Mouse (Mus musculus): Measurements from ENCODE around the gene Ucp1. TPM values are rescaled to one million over a fixed set of nuclear protein-coding genes. Genes with fewer than 3 reads are reported as not detected.
A peak's percentile ranks its signal among the peaks of the same experiment; 100 is the strongest.
"Not testable (repeated sequence)": the region's sequence is repeated elsewhere in the genome, so short reads cannot be mapped to it uniquely, and the experiment has no call there.

Ucp1 gene
- polyA plus RNA-seq, 1 experiment: not detected

DNA sequence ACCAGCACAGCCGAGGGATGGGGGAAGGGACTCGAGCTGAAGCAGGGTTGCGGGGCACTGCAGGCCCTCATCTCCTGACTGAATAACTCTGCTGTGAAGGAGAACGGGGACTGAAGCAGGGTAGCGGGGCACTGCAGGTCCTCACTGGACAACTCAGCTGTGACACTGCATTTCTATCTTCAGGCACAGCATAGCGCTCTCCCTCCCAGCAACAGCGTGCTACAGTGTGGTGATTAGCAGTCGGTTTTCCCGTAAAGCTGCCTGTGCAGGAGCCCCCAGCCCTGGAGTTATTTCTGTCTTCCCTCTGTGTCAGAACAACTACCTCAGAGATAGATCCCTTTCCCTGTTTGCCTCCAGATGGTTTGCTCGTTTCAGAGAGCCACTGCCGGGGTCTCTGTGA is 15.7 kb upstream of the Ucp1 start:
- Histone ChIP-seq H3K9me3 (peaks cover 3% of the 10 kb centered on the region; the same call in 1 of the 2 replicates), H3K36me3 (replicated peaks; ENCODE audit: low read length) (no peaks in the 10 kb centered on the region), H3K27me3 (replicated peaks) (peaks cover 12% of the 10 kb centered on the region), H3K4me1 (peaks cover 3% of the 10 kb centered on the region; the same call in 1 of the 2 replicates), H3K4me3 (replicated peaks) (peak overlapping the region; percentile 29)
- TF ChIP-seq GATA1 (IDR thresholded peaks at IDR 0.05; ENCODE audit: borderline replicate concordance, low read length): no peak
- TF ChIP-seq FLI1 (IDR thresholded peaks at IDR 0.05; ENCODE audit: low read length): no peak

DNA sequence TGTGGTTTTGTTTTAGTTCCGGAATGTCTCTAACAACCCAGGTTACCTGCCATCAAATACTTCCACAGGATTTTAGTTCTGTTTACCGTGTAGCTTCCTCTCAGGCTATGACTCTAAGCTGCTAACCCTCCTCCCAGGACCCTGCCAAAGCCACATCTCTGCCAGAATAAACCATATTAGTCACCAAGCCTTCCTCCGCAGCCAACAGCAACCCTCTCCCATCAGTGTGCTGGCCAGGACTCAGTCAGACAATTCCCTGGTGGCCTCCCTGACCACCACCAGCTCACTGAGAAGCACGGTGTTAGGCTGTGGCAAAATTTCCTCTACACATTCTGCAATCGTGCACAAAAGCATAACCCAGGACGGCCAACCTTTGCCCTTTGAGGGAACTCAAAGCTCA is 11.7 kb upstream of the Ucp1 start:
- no peak for TF ChIP-seq GATA1 (IDR thresholded peaks at IDR 0.05; ENCODE audit: borderline replicate concordance, low read length)
- TF ChIP-seq FLI1 (IDR thresholded peaks at IDR 0.05; ENCODE audit: low read length): no peak
- Histone ChIP-seq H3K27me3 (replicated peaks) (peaks cover 3% of the 10 kb centered on the region), H3K4me1 (peaks cover 3% of the 10 kb centered on the region; the same call in 1 of the 2 replicates), H3K4me3 (replicated peaks) (no peak overlapping the region), H3K9me3 (peaks cover 3% of the 10 kb centered on the region; the same call in 1 of the 2 replicates), H3K36me3 (replicated peaks; ENCODE audit: low read length) (no peaks in the 10 kb centered on the region)

- Histone ChIP-seq H3K9me3 (0 out of 2 replicates have a peak, but pooled peaks cover 4% of the 10 kb centered on the region), H3K4me1 (0 out of 2 replicates have a peak, but pooled peaks cover 4% of the 10 kb centered on the region), H3K27me3 (replicated peaks) (peaks cover 40% of the 10 kb centered on the region), H3K4me3 (replicated peaks) (no peak overlapping the region), H3K36me3 (replicated peaks; ENCODE audit: low read length) (no peaks in the 10 kb centered on the region)
- TF ChIP-seq GATA1 (IDR thresholded peaks at IDR 0.05; ENCODE audit: borderline replicate concordance, low read length): no peak
- TF ChIP-seq FLI1 (IDR thresholded peaks at IDR 0.05; ENCODE audit: low read length): no peak
Measured at GRCm38 (mm10) chr8:83285391-83285790, 4.8 kb upstream of the Ucp1 start.

GRCm38 (mm10) chr8:83297375-83297774 is 7.2 kb downstream of the Ucp1 start:
- Histone ChIP-seq H3K36me3 (replicated peaks; ENCODE audit: low read length) (no peaks in the 10 kb centered on the region), H3K4me1 (no peaks in the 10 kb centered on the region), H3K27me3 (replicated peaks) (peaks cover 19% of the 10 kb centered on the region), H3K4me3 (replicated peaks) (no peak overlapping the region), H3K9me3 (0 out of 2 replicates have a peak, but pooled peaks cover 3% of the 10 kb centered on the region)
- no peak for TF ChIP-seq FLI1 (IDR thresholded peaks at IDR 0.05; ENCODE audit: low read length)

DNA sequence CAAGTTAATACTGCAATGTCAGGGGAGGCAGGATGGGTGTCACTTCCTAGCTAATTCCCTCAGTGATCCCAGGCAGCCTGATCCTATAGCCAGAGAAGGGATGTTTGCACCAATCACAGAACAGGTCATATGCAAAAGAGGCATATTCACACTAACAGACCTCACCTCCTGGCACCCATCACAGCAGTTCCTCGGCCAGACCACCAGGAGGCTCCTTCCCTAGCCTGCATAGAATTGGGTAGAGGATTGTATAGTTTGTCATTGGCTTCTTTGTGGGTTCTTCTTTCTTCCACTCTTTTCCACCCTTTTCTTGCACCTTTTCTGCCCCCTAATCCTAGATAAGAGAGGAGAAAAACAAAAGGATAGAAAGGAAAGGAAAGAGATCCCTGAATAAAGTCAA is 10.0 kb downstream of the Ucp1 start:
- H3K4me1 ChIP-seq: no peaks in the 10 kb centered on the region
- H3K9me3 ChIP-seq: 0 out of 2 replicates have a peak, but pooled peaks cover 3% of the 10 kb centered on the region
- no peaks in the 10 kb centered on the region for H3K36me3 ChIP-seq (replicated peaks; ENCODE audit: low read length)
- no peak overlapping the region for H3K4me3 ChIP-seq (replicated peaks)
- peaks cover 16% of the 10 kb centered on the region for H3K27me3 ChIP-seq (replicated peaks)
- TF ChIP-seq FLI1 (IDR thresholded peaks at IDR 0.05; ENCODE audit: low read length) (no peak), GATA1 (IDR thresholded peaks at IDR 0.05; ENCODE audit: borderline replicate concordance, low read length) (no peak)

DNA sequence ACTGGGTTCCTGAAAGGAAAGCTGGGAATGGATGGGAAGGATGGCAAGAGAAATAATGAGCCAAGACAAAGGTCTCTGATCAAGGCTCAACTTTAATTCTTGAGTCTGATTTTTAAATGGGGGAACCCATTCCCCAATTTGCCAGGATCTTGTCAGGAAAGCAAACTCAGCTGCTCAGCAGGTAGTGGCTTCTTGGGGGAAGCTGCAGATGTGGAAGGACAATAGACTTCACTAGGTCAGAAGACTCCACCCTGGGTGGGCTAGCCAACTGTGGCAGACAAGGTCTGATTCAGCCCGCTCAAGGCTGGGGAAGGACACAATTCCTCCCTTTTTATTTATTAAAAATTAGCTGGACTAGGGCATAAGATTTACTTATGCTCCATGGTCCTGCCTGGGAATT is 14.8 kb downstream of the Ucp1 start:
- no peak overlapping the region for H3K4me3 ChIP-seq (replicated peaks)
- H3K36me3 ChIP-seq (replicated peaks; ENCODE audit: low read length): no peaks in the 10 kb centered on the region
- H3K4me1 ChIP-seq: no peaks in the 10 kb centered on the region
- peaks cover 6% of the 10 kb centered on the region for H3K27me3 ChIP-seq (replicated peaks)
- TF ChIP-seq FLI1 (IDR thresholded peaks at IDR 0.05; ENCODE audit: low read length) (no peak), GATA1 (IDR thresholded peaks at IDR 0.05; ENCODE audit: borderline replicate concordance, low read length) (no peak)
- 0 out of 2 replicates have a peak, but pooled peaks cover 2% of the 10 kb centered on the region for H3K9me3 ChIP-seq

DNA sequence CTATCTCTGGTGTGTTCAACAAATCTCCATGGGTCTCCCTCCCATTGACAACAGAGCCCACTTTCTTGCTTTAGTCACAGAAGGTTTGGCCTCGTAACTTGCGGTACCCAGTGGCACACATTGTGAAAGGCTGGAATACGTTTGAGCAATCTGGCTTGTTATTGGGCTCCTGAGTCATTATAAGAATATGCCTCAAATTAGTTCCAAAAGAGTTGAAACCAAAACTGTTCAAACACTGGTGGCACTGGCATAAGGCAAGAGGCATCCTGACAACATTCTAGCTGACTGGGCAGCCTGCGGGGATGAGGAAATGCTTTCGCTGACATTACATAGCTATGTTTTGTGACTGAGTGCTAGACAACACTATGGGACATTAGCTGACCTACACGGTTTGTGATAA is 19.7 kb downstream of the Ucp1 start:
- no peak overlapping the region for H3K4me3 ChIP-seq (replicated peaks)
- H3K4me1 ChIP-seq: no peaks in the 10 kb centered on the region
- no peaks in the 10 kb centered on the region for H3K27me3 ChIP-seq (replicated peaks)
- TF ChIP-seq GATA1 (IDR thresholded peaks at IDR 0.05; ENCODE audit: borderline replicate concordance, low read length) (no peak), FLI1 (IDR thresholded peaks at IDR 0.05; ENCODE audit: low read length) (no peak)
- H3K36me3 ChIP-seq (replicated peaks; ENCODE audit: low read length): peaks cover 3% of the 10 kb centered on the region
- H3K9me3 ChIP-seq: no peaks in the 10 kb centered on the region

DNA sequence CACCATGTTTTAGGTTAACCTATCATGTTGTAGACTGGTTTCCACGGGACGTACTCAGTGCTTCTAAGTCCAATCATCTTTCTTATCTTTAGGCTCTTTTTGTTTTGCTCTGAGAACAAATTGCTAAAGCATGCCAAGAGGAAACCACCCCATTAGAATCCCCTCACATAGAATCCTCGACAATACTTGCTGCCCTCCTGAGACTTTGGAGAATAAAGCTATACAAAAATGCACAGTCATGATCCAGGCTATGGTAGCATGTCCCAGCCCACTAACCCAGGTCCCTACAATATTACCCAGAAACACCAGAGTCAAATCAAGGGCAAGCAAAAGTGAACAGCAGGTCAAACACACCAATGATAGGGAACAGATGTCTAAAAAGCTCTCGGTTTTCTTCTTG is 24.9 kb downstream of the Ucp1 start:
- peaks cover 43% of the 10 kb centered on the region for H3K36me3 ChIP-seq (replicated peaks; ENCODE audit: low read length)
- not testable (repeated sequence) for H3K4me1 ChIP-seq, H3K9me3 ChIP-seq

GRCm38 (mm10) chr8:83315691-83316090 is 25.5 kb downstream of the Ucp1 start:
- no peak overlapping the region for H3K4me3 ChIP-seq (replicated peaks)
- no peak for TF ChIP-seq GATA1 (IDR thresholded peaks at IDR 0.05; ENCODE audit: borderline replicate concordance, low read length)
- no peak for TF ChIP-seq FLI1 (IDR thresholded peaks at IDR 0.05; ENCODE audit: low read length)
- H3K27me3 ChIP-seq (replicated peaks): no peaks in the 10 kb centered on the region
- H3K36me3 ChIP-seq (replicated peaks; ENCODE audit: low read length): peaks cover 48% of the 10 kb centered on the region
- no peaks in the 10 kb centered on the region for H3K9me3 ChIP-seq
- H3K4me1 ChIP-seq: no peaks in the 10 kb centered on the region

More for the DNA sequence above, 24.9 kb downstream of the Ucp1 start:
- not testable (repeated sequence) for H3K27me3 ChIP-seq (replicated peaks); H3K4me3 ChIP-seq (replicated peaks)

DNA sequence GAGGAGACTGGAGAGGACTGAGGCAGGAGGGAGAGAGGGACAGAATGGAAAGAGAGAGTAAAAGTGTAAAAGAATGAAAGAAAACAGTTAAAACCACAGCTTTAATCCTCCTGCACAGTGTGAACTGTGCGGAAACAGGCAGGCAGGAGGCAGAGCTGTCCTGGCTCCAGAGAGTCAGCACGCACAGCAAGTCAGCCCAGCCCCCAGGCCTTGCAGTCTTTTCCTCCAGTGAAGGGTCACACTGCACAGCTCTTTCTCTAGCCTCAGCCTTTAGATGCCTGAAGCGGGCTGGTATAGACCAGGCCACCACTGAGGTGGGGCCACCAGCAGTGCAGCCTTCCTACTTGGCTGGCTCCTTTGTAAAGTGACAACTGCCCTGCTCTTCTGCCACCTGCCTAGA is 30.4 kb downstream of the Ucp1 start:
- Histone ChIP-seq H3K36me3 (replicated peaks; ENCODE audit: low read length) (peaks cover 62% of the 10 kb centered on the region), H3K4me1 (peaks cover 5% of the 10 kb centered on the region; the same call in 1 of the 2 replicates), H3K9me3 (no peaks in the 10 kb centered on the region), H3K4me3 (replicated peaks) (no peak overlapping the region), H3K27me3 (replicated peaks) (no peaks in the 10 kb centered on the region)
- TF ChIP-seq GATA1 (IDR thresholded peaks at IDR 0.05; ENCODE audit: borderline replicate concordance, low read length) (no peak), FLI1 (IDR thresholded peaks at IDR 0.05; ENCODE audit: low read length) (no peak)

- Histone ChIP-seq H3K4me1 (peaks cover 10% of the 10 kb centered on the region), H3K27me3 (replicated peaks) (no peaks in the 10 kb centered on the region), H3K36me3 (replicated peaks; ENCODE audit: low read length) (peaks cover 52% of the 10 kb centered on the region), H3K9me3 (no peaks in the 10 kb centered on the region), H3K4me3 (replicated peaks) (no peak overlapping the region)
- no peak for TF ChIP-seq FLI1 (IDR thresholded peaks at IDR 0.05; ENCODE audit: low read length)
- no peak for TF ChIP-seq GATA1 (IDR thresholded peaks at IDR 0.05; ENCODE audit: borderline replicate concordance, low read length)
Measured at GRCm38 (mm10) chr8:83322374-83322773, 32.2 kb downstream of the Ucp1 start.
